Mouse (Mus musculus) lung, adult 18-20 months (tissue): ENCODE results near the gene Rbms3.
A peak's percentile ranks its signal among the peaks of the same experiment; 100 is the strongest.

Experiments used
- DNase-seq, 2 experiments: peaks; one replicate each; pipeline ENCODE4 v3.0.0; 2022; ENCODE audit warnings: mixed read lengths in 2 of 2

Gene Rbms3

GRCm38 (mm10) chr9:117031237-117031636, 598.5 kb downstream of the Rbms3 start:
- no peak for DNase-seq

- peak; percentile 82 to 86 for DNase-seq
Observed at GRCm38 (mm10) chr9:117030837-117031236, 598.9 kb downstream of the Rbms3 start.

GRCm38 (mm10) chr9:117029953-117030352, 599.8 kb downstream of the Rbms3 start:
- DNase-seq = no peak

- DNase-seq = no peak
Observed at GRCm38 (mm10) chr9:117028586-117028985, 601.1 kb downstream of the Rbms3 start.

- no peak for DNase-seq
Observed at GRCm38 (mm10) chr9:117022086-117022485, 607.6 kb downstream of the Rbms3 start.

- no peak for DNase-seq
Observed at GRCm38 (mm10) chr9:117021506-117021905, 608.2 kb downstream of the Rbms3 start.

- DNase-seq = no peak
Observed at GRCm38 (mm10) chr9:117020216-117020615, 609.5 kb downstream of the Rbms3 start.

- peak; percentile 28 to 37 for DNase-seq
Observed at GRCm38 (mm10) chr9:117018741-117019163, 611.0 kb downstream of the Rbms3 start.

- DNase-seq = no peak
Observed at GRCm38 (mm10) chr9:117018301-117018700, 611.4 kb downstream of the Rbms3 start.

- no peak for DNase-seq
Observed at GRCm38 (mm10) chr9:117016605-117017319, 613.0 kb downstream of the Rbms3 start.

- DNase-seq = no peak
Observed at GRCm38 (mm10) chr9:117013386-117013785, 616.3 kb downstream of the Rbms3 start.

GRCm38 (mm10) chr9:117010801-117011200, 618.9 kb downstream of the Rbms3 start:
- no peak for DNase-seq

- DNase-seq = no peak
Observed at GRCm38 (mm10) chr9:117008194-117008593, 621.5 kb downstream of the Rbms3 start.

- no peak for DNase-seq
Observed at GRCm38 (mm10) chr9:117002083-117002482, 627.6 kb downstream of the Rbms3 start.

GRCm38 (mm10) chr9:116999186-116999585, 630.5 kb downstream of the Rbms3 start:
- no peak for DNase-seq

GRCm38 (mm10) chr9:116990321-116990720, 639.4 kb downstream of the Rbms3 start:
- DNase-seq = no peak

GRCm38 (mm10) chr9:116980801-116981200, 648.9 kb downstream of the Rbms3 start:
- no peak for DNase-seq

- DNase-seq = no peak
Observed at GRCm38 (mm10) chr9:116977428-116977827, 652.3 kb downstream of the Rbms3 start.

- DNase-seq = no peak
Observed at GRCm38 (mm10) chr9:116976575-116977408, 652.9 kb downstream of the Rbms3 start.

GRCm38 (mm10) chr9:116975269-116975668, 654.4 kb downstream of the Rbms3 start:
- DNase-seq = no peak

- no peak for DNase-seq
Observed at GRCm38 (mm10) chr9:116974134-116974533, 655.6 kb downstream of the Rbms3 start.

GRCm38 (mm10) chr9:116973594-116973993, 656.1 kb downstream of the Rbms3 start:
- no peak for DNase-seq

- DNase-seq = no peak
Observed at GRCm38 (mm10) chr9:116967317-116967716, 662.4 kb downstream of the Rbms3 start.

GRCm38 (mm10) chr9:116965691-116966090, 664.0 kb downstream of the Rbms3 start:
- no peak for DNase-seq
